Mouse (Mus musculus): ENCODE measurements around the gene Kif15.

The Kif15 gene

GRCm38 (mm10) chr9:122950643-122951475, at the start of gene Kif15, which contains the start of gene 1110059G10Rik:
Gene Kif15 (plus strand): TSS chr9:122951046.
Gene 1110059G10Rik (minus strand): TSS chr9:122951000.
- in situ Hi-C loops (cut with MseI, MboI): no loop called here

GRCm38 (mm10) chr9:122901047-122901446, 49.8 kb upstream of the Kif15 start:
- in situ Hi-C loops (cut with MseI, MboI): no loop called here

GRCm38 (mm10) chr9:122902717-122903535, 47.9 kb upstream of the Kif15 start:
- in situ Hi-C loops (cut with MseI, MboI): no loop called here

GRCm38 (mm10) chr9:122922436-122922835, 28.4 kb upstream of the Kif15 start:
- in situ Hi-C loops (cut with MseI, MboI): no loop called here

- in situ Hi-C loops (cut with MseI, MboI): no loop called here
Measured at GRCm38 (mm10) chr9:122922936-122923381, 27.9 kb upstream of the Kif15 start, which contains the start of gene Zfp105. Gene Zfp105 (plus strand): TSS chr9:122923072.

GRCm38 (mm10) chr9:122928915-122929314, 21.9 kb upstream of the Kif15 start:
- in situ Hi-C loops (cut with MseI, MboI): no loop called here

GRCm38 (mm10) chr9:122998406-122999192, 47.8 kb downstream of the Kif15 start:
- in situ Hi-C loops (cut with MseI, MboI): no loop called here

- in situ Hi-C loops (cut with MseI, MboI): no loop called here
Measured at GRCm38 (mm10) chr9:122999193-122999586, 48.3 kb downstream of the Kif15 start.

- in situ Hi-C loops (cut with MseI, MboI): no loop called here
Measured at GRCm38 (mm10) chr9:123004718-123005117, 53.9 kb downstream of the Kif15 start.

- in situ Hi-C loops (cut with MseI, MboI): no loop called here
Measured at GRCm38 (mm10) chr9:123006071-123006470, 55.2 kb downstream of the Kif15 start.

- in situ Hi-C loops (cut with MseI, MboI): no loop called here
Measured at GRCm38 (mm10) chr9:123020995-123021631, 70.3 kb downstream of the Kif15 start, which contains the start of gene Tmem42. Gene Tmem42 (plus strand): TSS chr9:123021326.

GRCm38 (mm10) chr9:123021636-123022379, 71.0 kb downstream of the Kif15 start:
- in situ Hi-C loops (cut with MseI, MboI): no loop called here

GRCm38 (mm10) chr9:123024201-123024600, 73.4 kb downstream of the Kif15 start:
- in situ Hi-C loops (cut with MseI, MboI): no loop called here

- in situ Hi-C loops (cut with MseI, MboI): no loop called here
Measured at GRCm38 (mm10) chr9:123031496-123032246, 80.8 kb downstream of the Kif15 start.

GRCm38 (mm10) chr9:123034426-123034825, 83.6 kb downstream of the Kif15 start, which contains the start of gene Tgm4:
Gene Tgm4 (plus strand): TSS chr9:123034726.
- in situ Hi-C loops (cut with MseI, MboI): no loop called here

GRCm38 (mm10) chr9:123047665-123048064, 96.8 kb downstream of the Kif15 start:
- in situ Hi-C loops (cut with MseI, MboI): no loop called here

- in situ Hi-C loops (cut with MseI, MboI): no loop called here
Measured at GRCm38 (mm10) chr9:123058724-123059292, 108.0 kb downstream of the Kif15 start.

- in situ Hi-C loops (cut with MseI, MboI): no loop called here
Measured at GRCm38 (mm10) chr9:123060172-123060571, 109.3 kb downstream of the Kif15 start.
